Mouse (Mus musculus) kidney, postnatal 4 days (tissue): ENCODE measurements at regions not wholly inside any gene's neighbourhood (a gene's known extent, or its start where the extent isn't known, plus 50 kb on each side); places are given as distances from the start of the nearest gene placed in this dataset.
"Not testable (repeated sequence)": the region's sequence is repeated elsewhere in the genome, so short reads cannot be mapped to it uniquely, and the experiment has no call there.

Experiments used
- DNase-seq, 2 experiments: peaks; one replicate each; pipeline ENCODE4 v3.0.0; 2021; ENCODE audit warnings: mixed read lengths in 2 of 2

DNA sequence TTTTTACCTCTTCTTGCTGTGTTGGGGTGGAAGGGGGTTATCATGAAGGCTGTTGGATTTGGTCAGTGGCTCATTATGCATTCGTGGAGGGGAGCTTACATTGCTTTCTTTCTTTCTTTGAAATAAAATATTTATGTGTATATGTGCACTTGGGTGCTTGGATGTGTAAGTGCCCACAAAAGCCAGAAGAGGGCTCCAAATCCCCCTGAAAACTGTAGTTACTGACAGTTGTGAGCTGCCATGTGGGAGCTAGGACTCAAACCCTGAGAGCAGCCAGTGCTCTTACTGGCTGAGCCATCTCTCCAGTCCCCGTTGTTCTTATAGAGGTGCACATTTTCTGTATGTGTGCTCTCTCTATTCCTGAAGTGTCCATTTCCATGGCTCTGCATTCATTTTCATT lies 415.6 kb upstream of the Zfp507 start:
- no peak for DNase-seq

DNA sequence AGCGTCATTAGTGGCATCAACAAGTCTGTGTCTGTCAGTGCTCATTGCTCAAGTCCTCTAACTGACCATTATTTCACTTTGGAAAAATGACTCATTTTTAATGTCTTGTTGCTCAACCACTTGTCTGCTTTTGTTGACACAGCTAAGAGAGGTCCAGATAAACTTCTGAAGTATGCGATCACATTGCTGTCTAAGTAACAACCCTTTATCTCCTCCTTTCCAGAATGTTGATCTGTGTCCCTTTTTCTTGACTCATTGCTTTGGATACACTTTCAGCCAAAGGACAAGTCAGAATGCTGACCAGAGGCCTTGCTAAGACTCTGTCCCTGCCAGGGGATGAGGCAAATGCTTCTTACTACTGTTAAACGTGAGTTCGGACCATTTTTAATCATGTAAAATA lies 407.2 kb upstream of the Zfp507 start:
- DNase-seq: no peak

DNA sequence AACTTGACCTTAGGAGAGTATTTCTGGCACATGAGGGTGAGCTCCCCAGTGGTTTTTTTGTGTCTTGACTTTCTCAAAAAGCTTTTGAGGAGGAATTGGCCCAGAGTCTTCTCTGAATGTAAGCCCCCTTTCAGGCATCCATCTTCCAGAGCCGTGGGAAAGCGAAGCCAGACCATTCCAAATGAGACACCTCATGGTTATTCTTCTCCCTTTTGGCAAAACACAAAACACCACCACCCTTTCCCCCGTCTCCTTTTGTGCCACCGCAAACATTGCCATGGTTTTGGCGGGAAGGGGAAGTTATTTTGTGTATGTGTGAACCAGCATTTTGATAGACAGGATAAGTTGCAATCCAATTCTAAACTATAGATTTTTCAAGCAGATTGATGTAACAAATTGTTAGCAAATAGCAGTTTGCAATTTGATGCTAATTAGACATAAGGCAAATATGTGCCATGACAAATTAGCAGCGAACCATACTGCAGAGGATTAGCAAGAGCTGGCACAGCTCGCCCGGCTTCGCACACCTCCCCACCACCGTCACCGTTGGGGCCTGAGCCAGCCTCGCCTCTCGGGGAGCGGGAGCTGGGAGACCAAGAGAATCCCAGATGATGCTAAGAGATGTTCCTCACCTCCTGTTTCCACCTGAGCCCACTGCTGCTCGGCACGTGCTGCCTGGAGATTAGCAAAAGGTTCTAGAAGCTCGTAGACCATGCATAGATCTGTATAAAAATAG lies 404.9 kb upstream of the Zfp507 start:
- no peak for DNase-seq

DNA sequence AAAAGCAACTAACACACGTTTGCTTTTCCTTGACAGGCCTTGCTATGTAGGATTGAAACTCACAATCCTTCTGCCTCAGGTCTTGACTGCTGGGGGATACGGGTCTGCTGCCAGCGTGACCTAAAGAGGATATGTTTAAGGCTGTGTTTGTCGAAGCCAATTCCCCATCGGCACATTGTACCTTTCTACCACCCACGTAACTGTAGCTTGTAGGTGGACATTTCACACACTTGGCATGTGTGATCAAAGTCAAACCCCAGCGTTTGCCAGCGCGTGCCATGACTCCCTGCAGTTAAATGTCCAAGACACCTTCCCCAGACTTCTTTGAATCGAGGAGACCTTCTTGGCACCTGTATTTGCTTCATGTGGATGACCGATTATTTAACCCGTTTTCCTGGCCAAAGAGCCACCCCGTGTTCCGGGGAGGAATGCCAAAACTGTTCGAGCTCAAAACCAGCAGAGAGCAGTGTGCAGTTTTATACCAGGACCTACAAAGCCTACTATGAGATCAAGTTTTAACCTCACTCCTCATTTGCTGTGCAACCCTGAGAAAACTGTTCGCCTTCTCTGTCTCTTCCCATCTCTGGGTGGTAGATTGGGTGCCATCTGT lies 395.4 kb upstream of the Zfp507 start:
- DNase-seq: no peak

DNA sequence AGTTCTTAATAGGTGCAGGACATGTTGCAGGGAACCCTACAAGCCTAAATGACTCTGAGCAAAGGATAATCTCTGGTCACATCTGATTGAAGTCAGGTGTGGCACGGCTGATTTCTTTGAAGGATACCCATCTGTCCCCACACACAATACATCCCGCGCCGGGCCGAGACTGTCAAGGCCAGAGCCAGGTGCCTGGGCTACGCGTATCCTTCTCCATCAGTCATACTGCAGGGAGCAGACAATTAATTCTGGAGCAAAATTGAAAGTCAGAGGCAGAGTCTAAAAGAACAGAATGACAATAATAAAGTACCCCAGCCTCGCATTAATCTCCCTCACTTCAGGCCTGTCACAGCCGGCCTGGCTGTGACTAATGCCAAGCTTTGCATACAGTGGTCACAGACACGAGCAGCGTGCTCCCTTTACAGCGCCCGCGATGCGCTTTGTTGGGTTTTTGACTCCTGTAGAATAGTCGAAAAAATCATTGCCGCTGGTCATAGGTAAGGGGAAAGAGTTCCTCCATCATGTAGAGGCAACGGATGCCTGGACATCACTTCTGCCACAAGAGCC lies 393.4 kb upstream of the Zfp507 start:
- no peak for DNase-seq

DNA sequence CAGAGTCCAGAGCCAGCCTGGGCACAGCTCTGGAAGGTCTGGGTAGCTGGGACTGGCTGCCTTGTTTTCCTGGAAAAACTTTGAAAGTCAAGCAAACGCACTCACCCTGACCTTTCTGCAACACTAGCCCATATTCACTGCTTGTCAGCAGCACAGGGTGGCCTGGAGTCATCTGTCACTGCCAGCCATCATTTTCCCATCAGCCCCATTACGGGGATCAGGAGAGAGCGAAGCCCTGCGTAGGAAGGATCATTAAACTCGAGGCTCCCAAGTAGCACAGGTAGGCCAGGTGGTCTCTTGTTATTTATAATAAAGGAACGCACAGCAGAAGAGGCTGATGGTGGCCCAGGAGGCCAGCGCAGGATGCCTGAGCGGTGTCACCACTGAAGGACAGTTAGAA lies 389.8 kb upstream of the Zfp507 start:
- no peak for DNase-seq

DNA sequence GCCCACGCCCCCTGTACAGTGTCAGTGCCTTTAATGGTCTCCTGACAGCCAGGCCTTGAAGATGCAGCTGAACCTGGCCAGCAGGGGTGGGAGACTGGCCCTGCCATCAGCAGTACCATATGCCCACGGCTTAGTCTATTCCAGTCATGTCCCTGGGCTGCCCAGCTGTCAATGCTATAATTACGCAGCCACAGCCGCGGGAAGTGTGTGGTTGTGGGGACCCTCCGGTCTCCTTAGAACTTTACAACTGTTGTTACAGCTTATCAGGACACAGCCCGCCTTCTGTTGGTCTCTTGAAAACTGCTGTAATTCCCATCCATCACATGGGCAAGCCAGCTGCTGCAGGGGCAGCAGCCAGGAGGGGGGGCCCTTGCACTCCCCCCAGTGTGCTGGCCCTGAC lies 375.1 kb upstream of the Zfp507 start:
- no peak for DNase-seq

DNA sequence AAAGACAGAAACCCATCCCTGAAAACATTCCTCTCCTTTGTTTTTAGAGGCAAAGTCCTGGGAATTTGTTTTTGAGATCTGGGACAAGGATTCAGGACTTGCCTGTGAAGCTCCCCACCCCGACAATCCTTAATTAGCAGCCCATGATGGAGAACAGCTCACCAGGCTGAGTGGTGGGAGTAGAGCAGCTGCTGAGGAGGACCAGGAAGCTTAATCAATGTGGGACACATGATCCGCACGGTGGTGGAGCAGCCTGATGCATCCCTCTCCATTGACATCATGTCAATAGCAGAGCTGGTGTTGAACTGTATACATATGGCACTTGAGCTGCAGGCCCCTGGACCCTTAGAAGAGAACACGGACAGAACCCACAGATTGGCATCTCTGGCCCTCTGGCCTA lies 372.5 kb upstream of the Zfp507 start:
- no peak for DNase-seq

DNA sequence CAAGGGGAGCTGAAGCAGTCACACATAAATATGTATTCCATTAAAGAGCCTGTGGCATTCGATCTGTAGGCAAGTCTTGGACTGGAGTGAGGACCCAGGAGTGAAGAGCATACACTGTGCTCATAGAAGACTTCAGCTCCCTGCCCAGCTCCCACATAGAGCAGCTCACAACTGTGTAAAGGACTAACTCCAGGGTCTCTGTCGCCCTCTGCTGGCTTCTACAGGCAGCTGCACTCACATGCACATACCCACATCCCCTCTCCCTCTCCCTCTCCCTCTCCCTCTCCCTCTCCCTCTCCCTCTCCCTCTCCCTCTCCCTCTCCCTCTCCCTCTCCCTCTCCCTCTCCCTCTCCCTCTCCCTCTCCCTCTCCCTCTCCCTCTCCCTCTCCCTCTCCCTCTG lies 369.7 kb upstream of the Zfp507 start:
- not testable (repeated sequence) for DNase-seq

DNA sequence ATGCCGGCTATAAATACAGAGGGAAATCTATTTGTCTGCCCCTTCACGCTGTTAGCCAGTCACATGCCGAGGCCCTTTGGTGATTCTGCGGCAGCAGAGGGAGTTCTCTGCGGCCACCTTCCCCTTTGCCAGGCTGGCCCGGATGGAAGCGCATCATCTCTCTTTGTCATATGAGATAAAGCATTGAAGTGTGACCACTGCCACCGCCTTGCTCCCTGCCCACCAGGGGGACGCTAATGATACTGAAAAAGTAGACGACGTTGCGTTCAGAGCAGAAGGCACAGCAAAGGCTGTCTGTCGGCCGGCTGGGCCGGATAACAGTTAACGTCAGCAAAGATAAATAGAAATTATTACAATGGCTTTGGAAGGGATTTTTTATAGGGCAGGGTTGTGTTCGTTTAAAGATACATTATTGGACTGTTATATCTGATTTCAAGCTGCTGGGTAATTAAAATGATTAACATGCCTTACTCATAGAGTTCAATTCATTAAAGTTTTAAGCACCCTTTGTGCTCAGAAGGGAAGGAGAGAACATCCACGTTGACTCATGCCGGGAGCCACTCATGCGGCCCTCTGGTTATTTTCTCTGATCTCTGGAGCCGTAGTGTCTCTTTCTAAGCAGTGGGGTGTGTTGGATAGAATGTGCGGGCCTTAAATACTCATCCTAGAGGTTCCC lies 354.6 kb upstream of the Zfp507 start:
- DNase-seq: peak; percentile 66 to 74

DNA sequence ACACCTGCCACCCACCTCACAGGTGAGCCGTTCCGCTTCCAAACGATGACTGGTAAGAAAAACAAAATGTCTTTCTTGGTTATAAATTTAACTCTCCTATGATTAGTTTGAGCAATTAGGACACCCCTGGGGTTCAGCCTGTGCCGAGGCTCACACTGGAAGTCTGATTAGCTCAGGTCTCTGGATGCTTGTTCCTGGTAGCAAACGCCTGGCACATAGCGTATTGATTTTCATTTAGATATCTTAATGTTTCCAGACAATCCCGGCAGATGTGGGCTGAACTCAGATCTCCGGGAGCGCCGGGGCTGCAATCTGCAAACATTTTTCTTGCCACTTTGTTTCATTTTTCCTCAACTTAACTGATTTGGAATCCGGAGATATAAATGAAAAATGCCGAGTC lies 353.8 kb upstream of the Zfp507 start:
- DNase-seq: peak in 1 of 2 experiments; percentile 33

DNA sequence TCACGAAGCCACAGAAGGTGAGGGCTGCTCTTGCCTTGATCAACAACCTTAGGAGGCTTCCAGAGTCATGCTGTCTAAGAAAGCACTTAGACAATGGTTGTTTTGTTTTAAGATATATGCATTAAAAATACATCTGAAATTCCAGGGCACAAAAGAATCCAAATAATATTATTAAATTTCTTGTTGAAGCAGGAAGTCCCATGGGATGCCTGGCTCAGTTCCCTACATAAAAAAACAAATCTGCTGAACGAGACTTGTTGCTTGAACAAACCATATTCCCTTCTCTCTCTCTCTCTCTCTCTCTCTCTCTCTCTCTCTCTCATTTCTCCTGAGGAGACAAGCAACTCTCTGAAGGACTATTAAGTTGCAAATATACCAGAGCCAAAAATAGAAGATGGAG lies 352.8 kb upstream of the Zfp507 start:
- no peak for DNase-seq

DNA sequence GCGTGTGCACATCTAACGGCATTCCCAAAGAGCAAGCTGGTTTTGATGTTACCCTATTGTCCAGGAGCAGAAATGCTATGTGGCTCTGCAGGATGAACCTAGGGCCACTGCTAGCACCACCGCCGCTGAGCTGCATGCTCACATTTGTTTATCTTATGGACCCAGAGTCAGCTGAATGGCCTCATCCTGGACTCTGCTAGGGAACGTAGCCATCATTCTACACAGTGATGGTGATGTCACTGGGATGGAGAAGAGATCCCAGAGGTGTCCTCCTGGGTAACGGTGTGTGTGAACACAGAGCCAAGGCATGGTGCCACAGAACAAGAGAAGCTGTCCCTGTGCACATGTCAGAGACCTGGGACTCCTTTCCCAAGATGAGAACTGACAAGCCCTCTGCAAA lies 352.4 kb upstream of the Zfp507 start:
- DNase-seq: no peak

DNA sequence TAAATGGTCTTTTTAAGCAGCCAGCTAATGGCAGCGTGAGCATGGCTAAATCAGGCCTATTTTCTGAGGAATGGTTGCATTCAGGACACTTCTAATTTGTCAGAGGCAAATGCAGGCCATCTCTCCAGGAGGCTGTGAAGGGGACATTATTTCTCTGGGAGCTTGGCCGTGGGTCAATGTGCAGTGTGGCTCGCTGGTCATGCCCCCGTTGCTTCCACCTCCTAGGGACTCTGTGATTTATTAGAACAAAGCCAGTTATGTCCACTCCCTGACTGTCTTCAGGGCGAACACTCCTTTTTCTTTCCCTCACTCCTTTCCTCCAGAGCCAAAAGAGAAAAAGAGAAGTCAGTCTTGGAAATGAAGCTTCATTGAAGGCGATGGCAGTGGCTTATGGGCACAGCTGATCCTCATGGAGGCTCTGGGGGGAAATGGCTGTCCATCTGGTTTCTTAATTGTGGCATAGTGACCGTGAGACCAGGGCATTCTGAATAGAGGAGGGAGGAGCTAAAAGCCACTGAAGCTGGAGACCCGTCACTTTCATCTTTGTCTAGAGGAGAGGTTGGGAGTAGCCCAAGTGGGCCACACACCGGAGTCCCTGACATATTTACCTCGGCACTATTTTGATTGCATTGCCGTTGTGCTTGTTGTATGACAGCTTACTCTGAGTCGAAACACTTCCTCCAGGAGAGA lies 348.2 kb upstream of the Zfp507 start:
- peak in 1 of 2 experiments; percentile 20 for DNase-seq

DNA sequence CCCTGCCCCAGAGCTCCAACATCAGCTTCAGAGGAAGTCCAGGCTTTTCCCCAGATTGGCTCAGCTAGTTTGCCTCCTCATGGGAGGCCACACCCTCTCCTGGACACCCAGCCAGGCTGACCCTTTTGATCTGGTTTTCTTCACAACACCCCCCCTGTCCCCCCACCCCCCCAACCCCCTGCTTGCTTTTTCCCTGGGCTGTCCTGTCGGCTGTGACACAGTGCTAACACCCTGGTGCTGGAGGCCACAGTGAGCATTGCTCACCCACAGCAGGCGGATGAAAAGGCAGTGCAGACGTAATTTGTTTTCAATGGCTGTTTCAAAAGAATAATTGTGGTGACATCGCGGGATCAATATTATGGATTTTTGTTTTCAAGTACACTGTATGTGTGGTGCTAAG lies 333.8 kb upstream of the Zfp507 start:
- no peak for DNase-seq

DNA sequence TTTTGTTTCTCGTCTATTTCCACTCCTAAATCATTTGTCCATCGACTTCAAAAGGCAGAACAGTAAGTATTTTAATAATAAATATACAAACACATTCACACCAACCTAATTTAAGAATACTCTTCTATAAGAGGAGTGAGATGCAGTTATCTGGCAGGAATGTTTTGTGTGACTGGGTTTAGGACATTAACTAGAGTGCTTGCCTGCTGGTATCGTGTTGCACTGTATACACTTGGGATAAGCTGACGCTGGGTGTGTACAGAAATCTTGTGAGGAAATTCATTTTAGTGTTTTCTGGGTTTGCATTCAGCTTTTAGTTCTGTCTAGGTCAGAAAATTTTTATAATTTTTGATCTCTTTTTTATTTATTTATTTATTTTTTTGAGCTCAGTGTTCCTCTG lies 331.8 kb upstream of the Zfp507 start:
- no peak for DNase-seq

DNA sequence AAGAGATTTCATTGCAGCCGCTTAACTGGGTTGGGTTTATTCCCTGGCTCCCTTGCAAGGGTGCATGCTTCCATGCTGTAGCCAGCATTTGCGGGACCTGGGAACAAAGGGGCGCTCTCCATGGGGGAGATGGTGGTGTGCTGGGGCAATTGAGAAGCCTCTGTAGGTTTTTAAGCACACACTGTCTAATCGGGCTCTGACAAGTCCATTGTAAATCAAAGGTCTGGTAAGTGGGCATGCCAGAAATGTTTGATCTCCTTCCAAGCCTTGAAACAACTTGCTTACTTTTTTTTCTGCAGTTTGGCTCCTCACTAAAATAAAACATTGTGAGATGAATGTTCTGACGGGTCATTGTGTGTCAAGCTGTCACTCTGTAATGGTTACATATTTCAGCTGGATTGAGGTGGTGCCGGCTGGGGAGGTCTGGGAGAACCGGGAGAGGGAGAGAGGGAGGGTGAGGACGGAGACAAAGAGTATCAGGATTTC lies 330.9 kb upstream of the Zfp507 start:
- peak; percentile 38 to 62 for DNase-seq

DNA sequence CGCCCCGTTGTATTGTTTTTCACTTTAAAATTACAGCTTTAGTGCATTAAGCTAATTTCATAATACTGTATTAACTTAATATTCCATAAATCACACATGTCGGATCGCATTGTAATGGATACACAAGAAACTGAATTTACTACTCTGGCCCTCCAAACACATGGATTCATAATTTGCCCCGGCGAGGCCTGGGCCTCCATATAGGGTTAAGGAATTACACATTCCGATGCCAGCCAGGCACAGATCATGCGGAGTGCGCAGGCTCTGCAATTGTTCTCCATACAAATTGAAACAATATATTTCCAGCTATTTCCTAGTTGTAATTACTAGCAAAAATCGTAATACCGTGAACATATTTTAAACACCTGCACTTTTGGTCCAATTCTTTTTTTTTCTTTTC lies 330.2 kb upstream of the Zfp507 start:
- DNase-seq: no peak

DNA sequence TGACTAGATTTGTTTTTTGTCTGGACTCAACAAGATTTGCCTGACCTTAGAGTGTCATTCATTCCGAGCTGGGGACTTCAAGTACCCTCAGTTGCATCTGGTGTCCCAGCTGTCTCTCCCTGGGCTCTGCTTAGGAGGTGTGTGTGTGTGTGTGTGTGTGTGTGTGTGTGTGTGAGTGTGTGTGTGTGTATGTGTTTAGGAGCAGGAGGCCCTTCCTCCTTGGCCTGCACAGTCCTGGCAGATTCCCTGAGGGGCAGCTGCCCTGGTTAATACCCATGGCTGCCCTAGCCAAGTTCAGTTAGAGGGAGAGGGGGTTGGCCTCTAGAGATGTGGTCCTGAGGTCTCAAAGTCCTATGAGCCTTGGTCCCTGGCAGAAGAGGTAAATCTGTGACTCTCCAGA lies 329.8 kb upstream of the Zfp507 start:
- DNase-seq: peak in 1 of 2 experiments; percentile 10

DNA sequence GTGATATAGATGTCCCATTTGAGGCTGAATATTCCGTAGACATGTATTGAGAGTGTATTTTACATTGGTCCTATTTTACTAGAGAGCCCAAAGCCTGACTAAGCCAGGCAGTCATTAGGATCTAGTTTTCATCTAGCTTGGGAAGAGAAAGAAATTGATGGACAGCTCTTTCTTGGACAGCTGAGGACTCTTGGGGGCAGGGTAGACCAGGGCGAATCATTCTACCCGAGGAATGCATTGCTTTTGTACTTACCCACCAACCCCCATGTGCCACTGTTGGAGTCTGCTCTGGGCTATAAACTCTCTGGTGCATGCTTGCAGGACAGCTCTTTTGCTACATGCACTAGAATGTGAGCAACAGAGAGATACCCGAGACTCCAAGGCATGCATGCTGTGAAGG lies 294.3 kb upstream of the Zfp507 start:
- no peak for DNase-seq

DNA sequence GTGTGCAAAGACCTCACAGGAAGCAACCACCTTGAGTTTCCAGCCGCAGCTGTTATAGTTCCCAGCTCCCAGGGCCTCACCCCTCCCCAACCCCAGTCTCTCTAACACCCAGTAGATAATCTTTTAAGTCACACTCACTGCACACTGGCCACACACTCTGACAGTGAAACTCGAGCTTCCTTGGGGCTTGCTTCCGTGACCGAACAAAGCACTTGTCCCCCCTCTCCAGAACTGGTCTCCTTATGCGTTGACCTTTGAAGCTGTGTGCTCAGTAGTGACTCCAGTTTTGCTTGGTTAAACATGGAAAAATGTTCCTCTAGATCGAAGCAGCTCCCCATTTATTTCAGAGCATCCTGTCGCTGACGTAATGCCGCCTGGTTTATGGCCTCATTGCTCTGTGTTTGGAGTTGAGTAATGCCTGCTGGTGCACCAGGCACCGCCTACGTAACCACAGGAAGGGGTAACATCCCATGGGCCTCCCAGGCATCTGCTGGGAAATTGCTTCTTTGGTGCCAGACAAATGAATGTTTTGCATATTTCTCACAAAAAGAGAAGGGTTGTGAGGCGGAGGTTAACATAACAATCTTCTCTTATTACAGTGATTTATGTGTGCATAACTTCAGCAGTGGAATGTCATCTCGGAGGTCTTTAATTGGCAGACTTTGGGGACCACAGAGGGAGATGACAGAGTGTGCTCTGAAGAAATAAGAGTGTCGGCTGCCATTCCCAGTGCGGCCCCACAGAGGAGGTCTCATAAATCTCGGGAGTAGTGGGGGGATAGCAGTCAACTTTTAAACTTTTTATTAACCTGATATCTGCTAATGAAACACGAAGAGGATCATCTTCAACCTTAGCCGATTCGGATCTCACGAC lies 292.7 kb upstream of the Zfp507 start:
- DNase-seq: peak; percentile 76 to 83

DNA sequence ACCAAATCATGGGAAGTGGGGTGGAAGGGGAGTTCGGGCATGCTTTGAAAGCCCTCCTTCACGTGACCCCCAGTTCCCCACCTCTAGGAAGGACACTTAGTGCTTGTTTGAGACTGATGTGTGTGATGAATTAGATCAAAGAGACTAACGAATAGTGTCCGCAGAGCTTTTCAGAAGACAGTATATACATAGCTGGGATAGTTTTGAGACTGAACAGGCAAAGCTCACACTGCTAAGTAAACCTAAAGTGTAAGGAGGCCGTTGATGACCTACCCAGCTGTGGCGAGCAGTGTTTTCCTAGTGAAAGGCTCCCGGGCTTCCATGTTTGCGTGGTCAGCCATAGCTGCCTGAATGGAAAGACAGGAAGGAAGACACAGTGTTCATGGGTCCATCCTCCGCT lies 288.3 kb upstream of the Zfp507 start:
- no peak for DNase-seq
